Mouse (Mus musculus): ENCODE data around the gene Fam178b.

Fam178b gene

DNA sequence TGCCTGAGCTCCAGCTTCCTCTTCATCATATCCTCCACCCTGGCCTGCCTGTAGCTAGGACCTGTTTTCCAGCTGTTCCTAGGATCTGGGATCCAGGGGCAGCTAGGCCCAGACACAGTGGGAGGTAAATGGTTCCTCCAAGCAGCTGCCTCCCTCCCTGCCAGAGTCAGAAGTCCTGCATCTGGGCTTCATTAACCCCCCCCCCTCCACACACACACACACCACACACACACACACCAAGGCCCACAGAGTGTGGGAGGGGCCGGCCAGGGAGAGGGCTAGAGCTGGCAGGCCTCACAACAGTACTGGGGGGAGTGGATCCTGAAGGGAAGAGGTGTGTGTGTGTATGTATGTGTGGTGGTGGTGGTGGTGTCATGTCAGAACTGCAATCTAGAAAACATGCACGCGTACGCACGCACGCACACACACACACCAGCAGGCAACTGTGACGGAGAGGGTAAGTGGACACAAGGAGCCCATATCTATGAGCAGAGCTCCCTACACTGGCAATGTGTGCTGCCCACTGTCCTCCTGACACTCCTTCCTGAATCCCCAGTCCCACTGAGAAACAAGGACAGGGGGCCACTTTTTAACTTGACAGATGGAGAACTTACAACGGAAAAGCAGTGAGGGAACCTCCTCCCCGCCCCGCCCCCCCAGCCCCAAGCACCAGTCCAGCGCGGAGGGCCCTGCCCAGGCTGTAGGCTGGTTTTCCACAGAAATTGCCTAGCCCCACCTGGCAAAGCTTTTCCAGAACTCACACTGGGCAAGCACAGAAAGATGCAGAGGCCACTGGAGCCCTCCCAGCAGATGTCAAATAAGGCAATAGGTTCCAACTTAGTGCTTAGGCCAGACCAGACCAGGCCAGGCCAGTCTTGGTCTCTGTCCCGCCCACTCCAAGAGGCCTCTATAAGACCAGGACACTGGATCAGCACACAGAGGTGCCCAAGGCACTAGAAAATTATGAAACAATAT, 94.2 kb downstream of the Fam178b start:
- peak; percentile 91 for DNase-seq (ENCODE audit: low spot score)

DNA sequence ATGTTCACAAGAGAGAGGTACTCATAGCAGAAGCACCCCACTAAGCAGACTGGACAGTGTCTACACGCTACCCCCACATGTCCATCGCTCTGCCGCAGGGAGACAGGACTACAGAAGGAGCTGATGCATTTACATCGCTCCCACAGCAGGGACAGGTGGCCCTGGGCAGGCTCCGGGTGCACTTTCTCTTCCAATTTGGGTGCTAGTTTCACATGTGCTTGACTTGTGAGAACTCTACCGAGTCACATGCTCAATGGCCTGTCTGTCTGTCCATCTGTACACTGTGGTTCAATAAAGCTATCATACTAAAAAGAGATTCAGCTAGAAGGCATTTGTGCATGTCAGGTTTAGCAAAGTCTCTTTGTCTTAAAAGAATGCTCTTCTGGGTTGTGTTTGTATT, 95.1 kb downstream of the Fam178b start:
- no peak for DNase-seq (ENCODE audit: low spot score)

DNA sequence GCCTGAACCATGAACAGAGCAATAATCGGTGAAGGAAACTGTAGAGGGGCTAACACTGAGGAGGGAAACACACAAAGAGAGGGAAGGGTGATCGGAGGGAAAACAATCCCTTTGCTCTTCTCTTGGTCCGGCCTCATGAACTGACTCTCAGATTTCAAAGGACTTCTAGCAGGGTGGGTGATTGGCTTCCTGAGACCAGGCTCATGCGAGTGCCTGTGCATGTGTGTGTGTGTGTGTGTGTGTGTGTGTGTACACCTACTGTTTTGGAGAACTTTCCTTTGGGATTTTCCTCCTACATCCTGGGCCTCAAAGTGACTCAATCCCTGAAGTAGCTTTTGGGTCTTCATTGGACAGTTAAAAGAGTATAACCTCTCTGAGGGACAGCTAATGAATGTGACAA, 96.7 kb downstream of the Fam178b start:
- DNase-seq (ENCODE audit: low spot score): no peak

DNA sequence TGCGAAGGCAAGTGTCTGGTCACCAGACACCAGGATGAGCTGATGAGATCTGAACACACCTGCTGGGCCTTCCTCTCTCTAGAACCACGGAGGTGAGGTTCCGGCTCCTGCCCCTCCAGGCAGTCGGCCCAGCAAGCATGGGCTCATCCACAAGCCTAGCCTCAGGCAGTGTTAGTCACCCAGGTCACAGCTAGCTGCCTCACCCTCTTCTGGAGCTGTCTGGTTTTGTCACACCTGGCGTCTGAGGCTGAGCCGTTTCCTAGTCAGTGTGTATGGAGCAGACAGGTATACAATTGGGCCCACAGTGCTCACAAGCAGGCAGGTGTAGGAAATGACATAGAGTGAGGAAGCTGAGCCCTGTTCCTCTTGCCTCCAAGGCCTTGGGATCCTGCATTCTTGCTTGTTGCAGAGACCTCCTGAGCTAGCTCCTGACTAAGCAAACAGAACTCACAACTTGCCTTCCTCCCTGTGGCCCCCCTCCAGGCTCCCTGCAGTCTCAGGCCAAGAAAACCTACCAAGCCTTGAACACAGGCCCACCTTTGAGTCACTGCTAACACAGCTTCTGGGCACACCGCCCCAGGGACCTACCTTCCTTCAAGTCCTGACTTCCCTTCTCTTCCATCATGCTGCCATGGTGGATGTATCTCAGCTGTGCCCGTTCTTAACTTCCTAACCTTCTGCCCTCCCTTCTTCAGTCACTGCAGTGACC, 99.4 kb downstream of the Fam178b start:
- no peak for DNase-seq (ENCODE audit: low spot score)

DNA sequence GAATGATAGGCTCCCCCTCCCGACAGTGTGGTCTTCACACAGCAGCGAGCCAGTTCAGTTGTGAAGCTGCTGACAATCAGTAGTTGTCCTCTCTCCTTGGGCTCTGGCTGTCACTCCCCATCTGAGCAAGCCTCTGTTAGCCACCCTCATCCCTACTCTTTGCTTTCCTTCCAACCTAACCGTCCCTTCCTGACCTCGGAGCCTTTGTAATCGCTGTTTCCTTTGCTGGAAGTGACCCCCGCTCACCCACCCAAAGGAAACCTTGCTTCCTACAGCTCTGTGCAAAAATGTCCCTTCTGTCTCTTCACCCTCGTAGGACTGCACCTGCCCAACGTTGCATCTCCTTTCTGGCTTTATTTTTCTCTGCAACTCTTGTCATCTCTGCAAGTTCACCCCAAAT, 100.8 kb downstream of the Fam178b start:
- DNase-seq (ENCODE audit: low spot score): no peak

DNA sequence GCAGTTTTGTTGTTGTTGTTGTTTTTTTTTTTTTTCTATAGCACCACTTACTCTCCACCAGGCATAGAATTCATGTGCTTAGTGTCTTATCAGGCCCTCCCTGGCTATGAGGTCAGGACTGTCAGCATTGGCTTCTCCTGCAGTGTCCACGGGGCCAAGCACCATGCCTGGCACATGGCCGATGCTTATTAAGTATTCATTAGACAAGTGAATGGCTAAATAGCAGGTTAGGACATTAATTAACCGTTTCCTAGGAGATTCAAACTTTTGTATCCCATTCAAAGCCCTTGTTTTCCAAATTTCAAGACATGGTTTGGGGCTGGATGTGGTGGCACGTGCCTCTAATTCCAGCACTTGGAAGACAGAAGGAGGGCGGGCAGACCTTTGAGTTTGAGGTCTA, 101.7 kb downstream of the Fam178b start:
- DNase-seq (ENCODE audit: low spot score): no peak

DNA sequence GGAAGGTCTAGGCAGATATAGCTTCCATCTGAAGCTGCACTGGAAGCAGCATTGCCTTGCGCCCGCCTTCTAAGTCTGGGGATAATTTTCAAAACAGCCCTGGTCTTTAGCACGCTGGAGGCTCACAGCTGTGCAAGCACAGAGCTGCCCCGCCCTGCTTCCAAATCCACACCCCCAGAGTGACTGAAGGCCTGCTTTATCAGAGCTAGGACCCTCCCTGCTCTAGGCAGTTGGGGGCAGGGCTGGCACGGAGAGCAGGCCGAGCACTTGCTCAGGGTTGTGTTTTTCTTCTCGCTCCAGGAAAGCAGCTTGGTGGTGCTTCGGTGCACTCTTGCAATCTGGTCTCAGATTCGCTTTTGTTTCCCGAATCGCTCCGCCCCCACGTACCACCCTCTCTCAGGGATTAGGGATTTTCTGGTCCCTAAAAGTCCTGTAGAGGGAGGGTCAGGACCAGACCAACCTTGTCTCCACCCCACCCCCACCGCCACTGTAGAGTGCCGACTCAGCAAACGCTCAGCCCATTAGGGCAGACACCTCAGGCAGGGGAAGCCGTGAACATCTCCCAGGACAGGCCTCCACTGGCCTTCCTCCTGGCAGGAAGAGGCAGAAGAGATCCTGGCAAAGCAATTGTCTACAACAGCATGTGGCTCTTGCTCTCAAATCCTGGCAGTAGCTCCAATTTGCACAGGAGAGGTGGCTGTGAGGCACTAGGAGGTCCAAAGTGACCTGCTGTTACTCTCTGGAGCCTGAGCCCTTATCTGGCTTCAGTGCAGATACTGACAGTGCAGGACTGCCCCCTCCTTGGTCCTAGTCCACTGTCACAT, 102.4 kb downstream of the Fam178b start:
- peak; percentile 92 for DNase-seq (ENCODE audit: low spot score)

DNA sequence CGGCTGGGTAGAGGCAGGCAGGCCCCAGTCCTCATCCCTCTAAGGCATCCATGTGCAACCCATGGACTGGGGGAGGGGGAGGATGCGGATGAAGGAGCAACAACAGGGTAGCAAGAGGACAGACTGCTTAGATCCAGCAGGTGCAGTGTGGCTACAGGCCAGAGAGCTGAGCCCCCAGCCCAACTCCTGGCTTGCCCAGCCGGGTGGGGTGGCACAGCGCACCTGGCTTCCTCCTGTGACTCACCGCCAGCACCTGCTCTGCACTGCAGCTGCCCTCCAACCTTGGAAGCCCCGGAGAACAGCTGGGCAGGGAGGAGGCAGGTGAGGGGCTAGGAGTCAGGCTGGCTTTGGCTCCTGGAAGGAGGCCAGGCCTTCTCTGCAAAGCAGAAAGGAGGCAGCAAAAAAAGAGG, 103.0 kb downstream of the Fam178b start:
- no peak for DNase-seq (ENCODE audit: low spot score)

DNA sequence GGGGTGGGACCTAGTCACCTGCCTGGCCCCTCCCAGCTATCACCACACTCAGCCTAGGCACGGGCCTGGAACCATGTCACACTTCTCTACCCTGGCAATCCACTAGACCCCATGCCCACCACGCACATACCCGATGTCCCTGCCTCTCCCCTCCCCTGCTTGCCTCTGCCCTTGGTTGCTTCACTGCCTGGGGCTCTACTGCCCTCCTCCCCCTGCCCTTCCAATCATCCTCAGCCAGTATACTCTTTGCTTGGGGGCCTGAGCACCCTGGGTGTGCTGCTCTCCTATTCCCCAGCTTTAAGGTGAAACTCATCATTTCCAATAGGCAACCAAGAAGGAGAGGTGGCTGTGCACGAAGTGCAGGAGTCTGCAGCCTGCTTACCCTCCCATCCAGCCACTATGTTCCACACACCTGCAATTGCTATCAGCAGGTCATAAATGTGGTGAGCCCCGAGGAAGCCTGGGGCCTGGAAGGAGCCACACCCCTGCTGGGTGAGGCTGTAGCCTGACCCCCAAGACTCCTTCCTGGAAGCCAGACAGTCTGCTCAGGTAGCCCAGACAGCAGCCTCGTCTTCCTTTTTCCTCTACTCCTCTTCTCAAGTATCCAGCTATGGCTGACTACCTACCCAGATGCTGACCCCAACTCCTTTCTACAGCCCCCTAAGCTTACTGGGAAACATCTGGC, 105.8 kb downstream of the Fam178b start:
- no peak for DNase-seq (ENCODE audit: low spot score)

DNA sequence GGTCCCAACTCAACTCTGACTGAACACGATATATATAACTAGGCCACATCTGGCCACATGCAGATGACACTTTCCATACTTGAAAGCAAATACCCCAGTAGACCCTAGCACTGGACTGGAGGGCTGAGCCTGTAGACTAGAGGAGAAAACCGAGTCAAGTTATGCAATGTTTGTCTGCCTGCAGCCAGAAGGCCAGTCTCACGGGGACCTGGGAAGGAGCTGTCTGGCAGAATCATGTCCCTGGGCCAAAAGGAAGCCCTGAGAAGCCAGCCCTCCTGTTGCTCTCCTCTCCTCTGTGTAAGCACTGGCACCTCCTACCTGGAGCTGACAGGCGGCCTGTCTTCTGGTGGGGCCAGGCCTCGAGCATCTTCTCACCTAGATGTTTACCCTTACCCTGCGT, 107.6 kb downstream of the Fam178b start:
- DNase-seq (ENCODE audit: low spot score): no peak

DNA sequence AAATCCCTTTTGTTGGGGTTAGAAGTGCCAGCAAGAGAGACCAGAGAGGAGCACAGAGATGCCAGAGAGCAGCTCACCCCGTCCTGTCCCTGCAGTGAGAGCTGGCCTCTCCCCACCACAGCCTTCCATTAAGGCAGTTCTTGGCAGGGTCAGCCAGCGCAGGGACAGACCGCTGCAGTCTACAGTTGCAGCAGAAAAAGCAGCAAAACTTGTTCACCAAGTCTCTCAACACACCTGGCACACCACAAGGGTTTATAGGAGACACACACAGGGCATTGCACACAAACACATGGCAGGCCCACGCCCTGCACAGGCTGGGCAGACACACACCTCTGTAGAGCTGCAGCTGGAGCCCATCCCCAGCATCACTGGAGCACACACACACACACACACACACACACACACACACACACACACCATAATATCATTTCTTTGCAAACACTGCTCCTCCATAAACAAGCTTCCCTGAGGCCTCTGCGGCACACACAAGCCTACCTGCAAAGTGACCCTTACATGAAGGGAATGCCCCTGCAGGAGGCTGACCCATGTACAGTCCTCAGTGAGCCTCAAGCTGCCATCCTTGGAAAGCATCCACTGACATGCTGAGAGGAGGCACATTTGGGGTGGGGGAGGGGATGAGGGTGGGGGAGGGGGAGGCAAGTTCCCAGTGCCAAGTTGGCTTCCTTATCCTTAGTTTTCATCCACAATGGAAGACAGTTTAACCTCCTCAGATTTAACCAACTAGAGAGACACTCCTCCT, 108.6 kb downstream of the Fam178b start:
- DNase-seq (ENCODE audit: low spot score): no peak

DNA sequence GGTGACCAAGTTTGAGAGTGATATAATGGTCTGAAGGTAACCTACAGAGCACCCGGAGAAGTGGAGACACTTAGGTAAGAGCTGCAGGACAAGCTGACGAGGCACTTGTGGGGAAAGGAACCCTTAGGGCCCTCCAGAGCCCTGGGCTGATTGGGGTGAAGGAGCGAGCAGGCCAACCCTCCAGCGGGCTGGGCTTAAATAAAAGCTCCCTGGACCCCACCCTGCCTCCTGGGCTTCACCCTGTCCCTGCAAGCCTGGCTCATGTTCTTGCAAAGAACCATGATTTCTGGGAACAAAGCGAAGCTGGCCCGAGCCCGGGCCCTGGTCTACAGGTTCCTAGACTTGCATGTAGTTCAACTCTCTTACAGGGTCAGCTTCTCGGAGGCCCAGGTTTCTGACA, 109.5 kb downstream of the Fam178b start:
- no peak for DNase-seq (ENCODE audit: low spot score)

DNA sequence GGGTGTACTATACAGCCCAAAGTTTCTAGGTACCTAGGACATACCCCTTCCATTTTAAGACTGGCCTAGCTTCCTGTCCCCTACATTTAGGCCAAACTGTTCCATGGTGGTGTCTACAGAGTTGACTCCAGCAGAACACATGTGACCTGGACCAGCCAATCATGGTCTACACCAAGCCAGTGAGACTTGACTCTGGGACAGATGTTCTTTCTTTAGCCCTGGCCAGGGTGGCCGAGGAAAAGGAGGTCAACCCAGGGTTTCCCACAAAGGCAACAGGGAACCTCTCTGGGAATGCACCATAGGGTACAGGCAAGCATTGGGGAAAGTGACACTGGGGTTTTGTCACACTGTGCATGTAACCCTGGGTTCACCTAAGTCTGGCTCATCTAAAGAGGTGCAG, 110.3 kb downstream of the Fam178b start:
- DNase-seq (ENCODE audit: low spot score): no peak

DNA sequence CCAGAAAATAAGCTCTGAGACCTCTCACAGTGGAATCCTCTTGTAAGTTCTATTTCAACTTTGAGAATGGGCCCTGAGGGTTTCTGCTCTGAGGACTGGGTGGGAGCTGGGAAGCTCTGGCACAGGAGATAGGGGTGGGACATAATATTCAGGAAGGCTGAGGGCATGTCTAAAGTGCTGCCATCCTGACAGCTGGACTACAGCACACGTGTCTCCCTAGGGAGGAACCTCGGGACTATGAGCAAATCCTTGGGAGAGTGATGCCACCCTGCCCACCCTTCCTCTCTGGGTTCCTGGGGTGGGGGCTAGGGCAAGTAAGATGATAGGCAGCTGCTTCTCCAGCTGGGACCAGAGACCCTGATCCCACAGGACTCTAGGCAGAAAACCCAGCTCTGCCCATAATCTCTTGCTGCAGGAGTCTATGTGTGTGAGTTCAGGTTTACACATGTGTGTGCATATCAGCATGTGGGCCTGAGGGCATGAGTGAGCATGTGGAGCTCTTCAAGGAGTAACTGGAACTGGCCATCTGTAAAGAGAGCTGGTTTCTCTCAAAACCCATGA, 110.8 kb downstream of the Fam178b start:
- DNase-seq (ENCODE audit: low spot score): peak; percentile 69

DNA sequence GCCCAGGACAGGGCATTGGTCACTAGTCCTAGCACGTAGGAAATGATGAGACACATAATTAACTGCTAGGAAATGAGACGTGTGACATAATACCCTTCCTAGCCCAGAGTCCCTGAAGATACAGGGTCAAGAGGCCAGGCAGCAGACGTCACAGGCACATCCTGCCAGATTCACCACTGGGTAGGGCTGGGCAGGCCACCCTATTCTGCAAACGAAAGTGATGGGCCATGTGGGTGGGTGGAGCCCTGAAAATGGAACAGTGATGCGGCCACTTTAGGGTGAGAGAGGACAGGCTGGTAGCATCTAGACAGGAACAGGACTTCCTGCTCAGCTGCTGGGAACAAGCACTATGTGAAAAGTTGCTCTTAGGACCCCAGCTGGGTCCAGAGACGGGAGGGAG, 111.4 kb downstream of the Fam178b start:
- peak; percentile 70 for DNase-seq (ENCODE audit: low spot score)

DNA sequence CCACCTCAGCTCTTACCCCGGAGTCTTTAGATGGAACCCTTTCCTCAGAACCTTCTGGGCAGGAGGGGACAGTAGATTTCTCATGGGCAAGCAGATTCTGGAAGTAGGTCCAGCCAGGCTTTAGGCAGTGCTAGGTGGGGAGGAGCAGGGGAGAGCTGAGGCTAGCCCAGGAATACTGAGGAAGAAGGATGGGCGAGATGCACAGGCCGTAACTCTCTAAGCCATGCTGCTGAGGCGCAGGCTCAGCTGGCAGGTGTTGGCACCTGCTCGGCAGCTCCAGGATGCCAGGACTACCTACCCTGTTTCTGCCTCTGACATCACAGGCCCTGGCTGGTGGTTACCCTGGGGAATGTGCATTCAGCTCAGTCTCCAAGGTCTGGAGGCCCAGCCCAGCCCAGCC, 112.7 kb downstream of the Fam178b start:
- DNase-seq (ENCODE audit: low spot score): no peak

DNA sequence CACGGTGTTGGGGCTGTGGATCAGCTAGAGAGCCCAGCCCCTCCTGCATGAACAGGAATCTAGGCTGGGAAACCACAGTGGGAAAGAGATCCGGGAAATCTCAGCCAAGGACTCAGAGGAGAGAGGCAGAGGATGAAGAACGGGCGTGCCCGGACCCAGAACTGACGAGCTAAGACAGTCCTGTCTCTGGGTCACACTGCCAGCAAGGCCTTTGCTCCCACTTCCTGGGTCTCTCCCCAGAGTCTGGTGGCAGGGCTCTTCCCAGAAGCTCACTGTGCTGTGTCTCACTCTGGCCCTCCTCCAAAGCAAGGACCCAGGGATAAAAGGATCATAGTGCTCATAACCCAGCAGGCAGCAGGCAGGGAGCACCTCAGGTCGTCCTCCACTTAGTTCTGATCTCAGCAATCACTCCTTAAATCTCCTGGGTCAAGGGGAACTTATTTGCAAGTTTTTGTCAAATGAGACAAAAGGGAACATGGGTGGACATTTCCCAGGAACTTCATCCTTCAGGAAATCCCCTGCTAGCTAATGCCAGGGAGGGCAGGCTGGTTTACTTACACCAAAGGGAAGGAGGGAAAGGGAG, 113.2 kb downstream of the Fam178b start:
- DNase-seq (ENCODE audit: low spot score): no peak

DNA sequence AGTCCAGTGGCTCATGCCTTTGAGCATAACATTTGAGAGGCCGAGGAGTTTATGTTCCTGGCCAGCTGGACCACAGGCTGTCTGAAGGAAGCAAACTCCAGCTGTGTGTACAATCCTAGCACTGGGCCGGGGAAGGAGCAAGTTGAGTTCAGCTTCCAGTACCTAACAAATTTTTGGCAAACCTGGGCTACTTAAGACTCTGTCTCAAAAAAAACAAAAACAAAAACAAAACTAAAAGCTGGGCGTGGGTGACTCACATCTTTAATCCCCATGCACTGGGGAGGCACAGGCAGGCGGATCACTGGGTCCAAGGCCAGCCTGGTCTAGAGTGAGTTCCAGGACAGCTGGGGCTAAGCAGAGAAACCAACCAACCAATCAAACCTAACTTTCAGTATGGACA, 114.2 kb downstream of the Fam178b start:
- DNase-seq (ENCODE audit: low spot score): no peak

DNA sequence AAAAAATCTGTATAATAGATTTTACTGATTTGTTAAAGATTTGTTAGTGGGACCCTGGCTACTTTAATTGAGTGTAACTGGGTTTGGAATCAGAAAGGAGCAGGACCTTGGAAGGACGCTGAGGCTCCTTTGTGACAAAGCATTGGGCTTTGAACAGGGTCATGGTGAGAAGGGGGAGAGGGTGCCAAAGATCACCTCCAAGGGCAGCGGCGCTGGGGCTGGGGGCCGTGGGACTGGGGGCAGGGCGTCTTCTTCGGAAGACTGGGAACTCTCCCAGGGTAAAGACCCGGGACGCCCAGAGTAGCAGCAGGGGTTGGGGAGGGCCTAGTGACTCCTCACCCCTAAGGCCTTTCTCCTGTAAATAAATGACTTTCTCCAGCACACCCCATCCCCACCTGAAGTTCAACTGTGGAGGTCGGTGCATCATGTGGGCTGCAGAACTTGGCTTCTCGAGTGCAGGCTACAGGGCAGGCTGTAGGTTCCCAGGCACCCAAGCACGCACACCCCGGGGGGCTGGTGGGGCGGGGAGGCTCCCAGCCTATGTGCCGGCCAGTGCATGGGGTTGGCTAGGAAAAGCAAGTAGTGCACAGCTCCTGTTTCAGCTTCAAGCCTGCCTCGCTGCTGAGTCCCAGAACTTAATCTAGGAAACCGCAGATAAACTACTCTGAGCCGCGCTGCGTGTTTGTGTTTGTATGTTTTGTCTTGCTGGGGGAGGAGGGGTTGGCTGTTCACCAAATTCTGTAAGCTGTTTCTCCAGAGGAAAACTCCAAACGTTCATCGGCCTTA, 115.0 kb downstream of the Fam178b start:
- no peak for DNase-seq (ENCODE audit: low spot score)

DNA sequence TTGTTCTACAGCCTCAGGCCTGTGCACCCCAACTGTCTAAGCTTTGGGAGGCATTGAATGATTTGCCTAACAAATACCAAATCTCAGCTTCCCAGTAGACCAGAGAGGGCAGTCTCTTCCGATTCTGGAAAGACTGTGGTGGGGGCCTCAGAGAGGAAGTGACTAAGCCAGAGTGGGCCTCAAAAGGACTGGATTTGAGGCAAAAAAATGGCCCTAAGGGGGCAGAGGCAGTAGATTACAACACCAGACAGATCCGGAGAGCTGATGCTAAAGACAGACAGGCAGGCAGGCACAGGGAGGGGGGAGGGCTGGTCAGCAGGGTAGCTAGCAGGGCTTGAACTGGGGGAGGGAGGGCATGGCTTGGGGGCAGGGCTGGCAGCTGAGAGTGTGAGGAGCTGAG, 116.6 kb downstream of the Fam178b start:
- DNase-seq (ENCODE audit: low spot score): no peak

Data from MN1 (cell line).